Mouse (Mus musculus) cerebellum, postnatal 4 days (tissue): ENCODE results near the gene Bsdc1.
A peak's percentile ranks its signal among the peaks of the same experiment; 100 is the strongest.

ENCODE experiments used
- DNase-seq, 2 experiments: peaks; one replicate each; pipeline ENCODE4 v3.0.0; 2022; ENCODE audit warnings: low spot score in 2 of 2, mixed read lengths in 1 of 2

The Bsdc1 gene

GRCm38 (mm10) chr4:129479863-129480262, 18.5 kb downstream of the Bsdc1 start:
- no peak for DNase-seq

- DNase-seq: no peak
Observed at GRCm38 (mm10) chr4:129481090-129481489, 19.7 kb downstream of the Bsdc1 start.

GRCm38 (mm10) chr4:129490972-129491880, 29.8 kb downstream of the Bsdc1 start, which contains the start of the genes Tssk3 and Fam229a:
Tssk3 (minus strand) TSS chr4:129491022.
Fam229a (plus strand) TSS chr4:129491190.
- DNase-seq: peak in 1 of 2 experiments; percentile 43

GRCm38 (mm10) chr4:129494681-129495080, 33.3 kb downstream of the Bsdc1 start:
- DNase-seq: no peak

GRCm38 (mm10) chr4:129495672-129496562, 34.5 kb downstream of the Bsdc1 start:
- DNase-seq: no peak

- DNase-seq: no peak
Observed at GRCm38 (mm10) chr4:129496631-129497030, 35.2 kb downstream of the Bsdc1 start.

GRCm38 (mm10) chr4:129498941-129499340, 37.6 kb downstream of the Bsdc1 start:
- no peak for DNase-seq

GRCm38 (mm10) chr4:129500017-129500416, 38.6 kb downstream of the Bsdc1 start:
- no peak for DNase-seq

GRCm38 (mm10) chr4:129500607-129501566, 39.5 kb downstream of the Bsdc1 start:
- DNase-seq: peak; percentile 61 to 72

GRCm38 (mm10) chr4:129502327-129502888, 41.0 kb downstream of the Bsdc1 start:
- DNase-seq: no peak

GRCm38 (mm10) chr4:129502901-129503444, 41.6 kb downstream of the Bsdc1 start:
- no peak for DNase-seq

- DNase-seq: no peak
Observed at GRCm38 (mm10) chr4:129505511-129505910, 44.1 kb downstream of the Bsdc1 start.

GRCm38 (mm10) chr4:129507434-129508236, 46.3 kb downstream of the Bsdc1 start:
- no peak for DNase-seq

- DNase-seq: no peak
Observed at GRCm38 (mm10) chr4:129508237-129508515, 46.8 kb downstream of the Bsdc1 start.

- DNase-seq: peak in 1 of 2 experiments; percentile 25
Observed at GRCm38 (mm10) chr4:129508834-129509600, 47.6 kb downstream of the Bsdc1 start.

- DNase-seq: no peak
Observed at GRCm38 (mm10) chr4:129509650-129510049, 48.3 kb downstream of the Bsdc1 start.

GRCm38 (mm10) chr4:129510723-129511412, 49.5 kb downstream of the Bsdc1 start:
- DNase-seq: no peak

GRCm38 (mm10) chr4:129511413-129512096, 50.2 kb downstream of the Bsdc1 start:
- DNase-seq: no peak
